Mouse (Mus musculus) myocyte (in vitro differentiated cells): ENCODE data around the gene Eif4b.

Experiments
- E2F4 ChIP-seq: IDR thresholded peaks from one replicate; pipeline ENCODE4 v1.6.1; 2011; ENCODE audit warnings: mild to moderate bottlenecking, control low read depth, moderate library complexity; ENCODE audit not compliant: insufficient read depth
- MAX ChIP-seq: IDR thresholded peaks from one replicate; pipeline ENCODE4 v1.6.1; 2011; ENCODE audit warnings: low read depth, mild to moderate bottlenecking, control low read depth
- POLR2A ChIP-seq: IDR thresholded peaks from one replicate; pipeline ENCODE4 v1.6.1; 2011; ENCODE audit warnings: low read depth, mild to moderate bottlenecking, control low read depth, moderate library complexity; ENCODE audit not compliant: insufficient read length
- POLR2AphosphoS2 ChIP-seq: IDR thresholded peaks from one replicate; pipeline ENCODE4 v1.6.1; 2011; ENCODE audit warnings: low read depth, control low read depth; ENCODE audit not compliant: insufficient read length
- REST ChIP-seq: IDR thresholded peaks from one replicate; pipeline ENCODE4 v1.6.1; 2011; ENCODE audit warnings: mild to moderate bottlenecking, control low read depth, moderate library complexity; ENCODE audit not compliant: insufficient read depth, insufficient read length

DNA sequence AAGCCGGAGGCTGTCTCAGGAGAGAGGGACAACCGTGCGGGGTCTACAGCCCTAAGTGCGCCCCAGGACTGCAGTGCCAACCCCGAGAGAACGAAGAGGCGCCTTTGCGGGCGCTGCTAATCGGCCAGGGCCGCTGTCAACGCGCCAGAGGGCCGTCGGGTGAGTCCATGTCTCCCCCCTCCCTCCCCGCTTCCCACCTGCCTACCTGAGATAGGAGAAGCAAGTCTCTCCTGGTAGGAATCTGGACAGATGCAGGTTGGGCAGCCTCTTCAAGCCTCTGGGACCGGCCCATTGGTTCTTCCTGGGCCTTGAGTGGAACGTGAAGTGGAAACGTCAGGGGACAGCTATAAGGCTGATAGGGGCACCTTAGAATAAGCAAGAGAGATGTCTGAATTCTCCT, 71.2 kb downstream of the Eif4b start:
- TF ChIP-seq POLR2A (no peak), MAX (no peak), POLR2AphosphoS2 (no peak), E2F4 (no peak), REST (no peak)
